Mouse (Mus musculus): Measurements from ENCODE around the gene Eml4.

DNA sequence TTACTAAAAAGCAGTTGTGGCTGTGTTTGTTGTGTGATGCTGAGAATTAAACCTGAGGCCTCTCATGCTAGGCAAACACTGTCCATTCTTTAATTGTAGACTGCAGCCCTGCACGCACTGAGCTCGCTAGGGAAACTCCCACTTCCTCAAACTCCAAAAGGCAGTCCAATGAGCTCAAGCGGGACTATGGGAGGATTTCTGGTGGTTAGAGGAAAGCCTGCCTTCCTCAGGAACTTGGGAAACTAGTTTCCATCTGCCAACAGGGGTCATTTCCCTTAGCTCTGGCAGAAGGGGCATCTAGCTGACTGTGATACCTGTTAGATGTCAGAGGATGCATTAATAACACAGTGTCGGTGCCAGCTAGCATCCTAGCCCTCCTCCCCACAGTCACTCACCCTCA is 79.9 kb downstream of the Eml4 start:
- TF ChIP-seq EP300 (IDR thresholded peaks at IDR 0.05): no peak
- TF ChIP-seq CTCF (IDR thresholded peaks at IDR 0.05): 0 out of 2 replicates have a peak, but pooled peaks have one; percentile 2

All from lung, postnatal 0 days (tissue).